Mouse (Mus musculus) thymus, adult 18-20 months (tissue): Measurements from ENCODE around the gene Axin2.

ENCODE experiments used
- DNase-seq, 2 experiments: peaks; one replicate each; pipeline ENCODE4 v3.0.0; 2022; ENCODE audit warnings: mixed read lengths in 2 of 2

The Axin2 gene

GRCm38 (mm10) chr11:108981012-108981411 is 60.9 kb downstream of the Axin2 start:
- no peak for DNase-seq

GRCm38 (mm10) chr11:108983409-108984064 is 63.4 kb downstream of the Axin2 start:
- DNase-seq = no peak

- no peak for DNase-seq
These were observed 64.7 kb downstream of the Axin2 start for GRCm38 (mm10) chr11:108984711-108985419.

- DNase-seq = no peak
These were observed 65.7 kb downstream of the Axin2 start for GRCm38 (mm10) chr11:108985836-108986235.

- DNase-seq = no peak
These were observed 67.1 kb downstream of the Axin2 start for GRCm38 (mm10) chr11:108987226-108987625.

GRCm38 (mm10) chr11:108987705-108988104 is 67.6 kb downstream of the Axin2 start:
- no peak for DNase-seq

GRCm38 (mm10) chr11:108988258-108988657 is 68.1 kb downstream of the Axin2 start:
- no peak for DNase-seq

- DNase-seq = no peak
These were observed 69.8 kb downstream of the Axin2 start for GRCm38 (mm10) chr11:108989940-108990339.

GRCm38 (mm10) chr11:108993414-108993813 is 73.3 kb downstream of the Axin2 start:
- DNase-seq = no peak

- no peak for DNase-seq
These were observed 75.2 kb downstream of the Axin2 start for GRCm38 (mm10) chr11:108995196-108995989.

- no peak for DNase-seq
These were observed 75.9 kb downstream of the Axin2 start for GRCm38 (mm10) chr11:108995990-108996533.

GRCm38 (mm10) chr11:108997816-108998215 is 77.7 kb downstream of the Axin2 start:
- DNase-seq = no peak
